Mouse (Mus musculus) heart, adult 2 months (tissue): ENCODE data around the gene Anapc15-ps.

ENCODE experiments used
- CTCF ChIP-seq: fragments of 200-600 bp; IDR thresholded peaks from 2 replicates; pipeline ENCODE4 v1.8.1; 2022; ENCODE audit warnings: antibody characterized with exemption, mild to moderate bottlenecking, moderate library complexity
- EP300 ChIP-seq: fragments of 200-500 bp; IDR thresholded peaks from 2 replicates; pipeline ENCODE4 v1.6.1; 2011; ENCODE audit warnings: low read depth, low read length, control low read depth; ENCODE audit not compliant: insufficient read depth
- POLR2A ChIP-seq: fragments of 200-500 bp; IDR thresholded peaks from 2 replicates; pipeline ENCODE4 v1.6.1; 2011; ENCODE audit warnings: mild to moderate bottlenecking, low read depth, low read length, control low read depth; ENCODE audit not compliant: insufficient read depth

- TF ChIP-seq POLR2A (0 out of 2 replicates have a peak, but pooled peaks have one; percentile 18), CTCF (no peak), EP300 (no peak)
These were observed 7.8 kb upstream of the Anapc15-ps start for GRCm38 (mm10) chr10:95681058-95681440.
